Mouse (Mus musculus) MEL (cell line): ENCODE results near the gene Fdps. TPM values are rescaled to one million over a fixed set of nuclear protein-coding genes. Genes with fewer than 3 reads are reported as not detected.

Experiments used
- DNase-seq: peaks from one replicate; pipeline ENCODE4 v3.0.0; 2011; ENCODE audit warnings: low read depth, low spot score
- H3K27ac ChIP-seq: 2 replicates; pipeline ENCODE4 v1.5.1; 2012; ENCODE audit warnings: low read depth, mild to moderate bottlenecking, control low read depth, low read length, moderate library complexity; ENCODE audit not compliant: control insufficient read depth
- H3K27me3 ChIP-seq, 2 experiments: fragments of 150-350 bp in 1 of 2; sonication (generic) in 1 of 2; 2 replicates each; pipeline ENCODE4 v1.6.1; 2012; ENCODE audit warnings: low read length in 2 of 2, mild to moderate bottlenecking in 2 of 2, improper control_type of control experiment in 1 of 2, moderate library complexity in 1 of 2; ENCODE audit not compliant: insufficient read depth in 2 of 2, control insufficient read depth in 1 of 2
- H3K36me3 ChIP-seq, 2 experiments: 2 replicates each; pipeline ENCODE4 v1.6.1; 2012 to 2014; ENCODE audit warnings: low read length in 2 of 2, improper control_type of control experiment in 1 of 2, inconsistent platforms in 1 of 2, mild to moderate bottlenecking in 1 of 2; ENCODE audit not compliant: insufficient read depth in 2 of 2, control insufficient read depth in 1 of 2
- H3K4me1 ChIP-seq, 2 experiments: fragments of 150-350 bp in 1 of 2; sonication (generic) in 1 of 2; 2 replicates each; pipeline ENCODE4 v1.6.1; 2012; ENCODE audit warnings: low read length in 2 of 2, improper control_type of control experiment in 1 of 2, mild to moderate bottlenecking in 1 of 2; ENCODE audit not compliant: insufficient read depth in 2 of 2, control insufficient read depth in 1 of 2
- H3K4me3 ChIP-seq, 2 experiments: fragments of 150-350 bp in 1 of 2; sonication (generic) in 1 of 2; 2 replicates each; pipeline ENCODE4 v1.5.1; 2012; ENCODE audit warnings: low read depth in 2 of 2, low read length in 2 of 2, mild to moderate bottlenecking in 2 of 2, moderate library complexity in 2 of 2, control low read depth in 1 of 2, improper control_type of control experiment in 1 of 2; ENCODE audit not compliant: control insufficient read depth in 1 of 2, insufficient read depth in 1 of 2
- H3K79me2 ChIP-seq: 2 replicates; pipeline ENCODE4 v1.6.1; 2012; ENCODE audit warnings: mild to moderate bottlenecking, low read length, moderate library complexity; ENCODE audit not compliant: control insufficient read depth, poor library complexity, insufficient read depth
- H3K9ac ChIP-seq: 2 replicates; pipeline ENCODE4 v1.6.1; 2012; ENCODE audit warnings: low read depth, mild to moderate bottlenecking, control low read depth, low read length, moderate library complexity; ENCODE audit not compliant: control insufficient read depth, poor library complexity, severe bottlenecking
- H3K9me3 ChIP-seq: fragments of 150-350 bp; sonication (generic); replicated peaks from 2 replicates; pipeline ENCODE4 v1.6.1; 2012; ENCODE audit warnings: mild to moderate bottlenecking, low read length, improper control_type of control experiment, moderate library complexity; ENCODE audit not compliant: insufficient read depth
- BHLHE40 ChIP-seq: IDR thresholded peaks from 2 replicates; pipeline ENCODE4 v1.6.1; 2012; ENCODE audit warnings: low read depth, mild to moderate bottlenecking, inconsistent platforms, low read length, improper control_type of control experiment, borderline replicate concordance
- CTCF ChIP-seq, 3 experiments: IDR thresholded peaks in 2 of 3; conservative IDR thresholded peaks in 1 of 3; 2 replicates each; pipeline ENCODE4 v1.5.1; 2011 to 2012; ENCODE audit warnings: low read length in 3 of 3, low read depth in 2 of 3, mild to moderate bottlenecking in 2 of 3, improper control_type of control experiment in 1 of 3, inconsistent platforms in 1 of 3, mixed read lengths in 1 of 3, moderate library complexity in 1 of 3; ENCODE audit not compliant: control insufficient read depth in 1 of 3, insufficient read depth in 1 of 3, poor library complexity in 1 of 3, severe bottlenecking in 1 of 3
- E2F4 ChIP-seq: IDR thresholded peaks from 2 replicates; pipeline ENCODE4 v1.6.1; 2011; ENCODE audit warnings: low read depth, low read length, improper control_type of control experiment, borderline replicate concordance
- ELF1 ChIP-seq: IDR thresholded peaks from 2 replicates; pipeline ENCODE4 v1.6.1; 2014; ENCODE audit warnings: low read depth, mild to moderate bottlenecking, inconsistent platforms, low read length, improper control_type of control experiment, moderate library complexity
- EP300 ChIP-seq, 2 experiments: IDR thresholded peaks; 2 replicates each; pipeline ENCODE4 v1.6.1; 2011; ENCODE audit warnings: improper control_type of control experiment in 2 of 2, low read length in 2 of 2, low read depth in 1 of 2, mild to moderate bottlenecking in 1 of 2
- ETS1 ChIP-seq: IDR thresholded peaks from 2 replicates; pipeline ENCODE4 v1.6.1; 2012; ENCODE audit warnings: low read depth, mild to moderate bottlenecking, inconsistent platforms, low read length, improper control_type of control experiment, moderate library complexity
- GABPA ChIP-seq: IDR thresholded peaks from 2 replicates; pipeline ENCODE4 v1.6.1; 2012; ENCODE audit warnings: low read depth, mild to moderate bottlenecking, inconsistent platforms, low read length, improper control_type of control experiment, moderate library complexity
- GATA1 ChIP-seq: IDR thresholded peaks from 2 replicates; pipeline ENCODE4 v1.6.1; 2011; ENCODE audit warnings: low read depth, low read length, improper control_type of control experiment
- HCFC1 ChIP-seq: IDR thresholded peaks from 2 replicates; pipeline ENCODE4 v1.6.1; 2012; ENCODE audit warnings: low read depth, mild to moderate bottlenecking, inconsistent platforms, low read length, improper control_type of control experiment, moderate library complexity
- JUND ChIP-seq: IDR thresholded peaks from 2 replicates; pipeline ENCODE4 v1.6.1; 2011; ENCODE audit warnings: low read depth, mild to moderate bottlenecking, improper control_type of control experiment, low read length
- MAFK ChIP-seq: IDR thresholded peaks from 2 replicates; pipeline ENCODE4 v1.6.1; 2011; ENCODE audit warnings: low read depth, mild to moderate bottlenecking, low read length, improper control_type of control experiment, borderline replicate concordance
- MAX ChIP-seq: IDR thresholded peaks from 2 replicates; pipeline ENCODE4 v1.6.1; 2011; ENCODE audit warnings: low read length, improper control_type of control experiment
- MAZ ChIP-seq: IDR thresholded peaks from 2 replicates; pipeline ENCODE4 v1.6.1; 2012; ENCODE audit warnings: low read depth, mild to moderate bottlenecking, inconsistent platforms, low read length, improper control_type of control experiment
- MXI1 ChIP-seq: IDR thresholded peaks from 2 replicates; pipeline ENCODE4 v1.6.1; 2011; ENCODE audit warnings: mild to moderate bottlenecking, low read depth, low read length, improper control_type of control experiment
- MYB ChIP-seq: IDR thresholded peaks from 2 replicates; pipeline ENCODE4 v1.6.1; 2011; ENCODE audit warnings: mild to moderate bottlenecking, low read depth, low read length, improper control_type of control experiment
- POLR2A ChIP-seq, 2 experiments: IDR thresholded peaks; 2 replicates each; pipeline ENCODE4 v1.6.1; 2011 to 2012; ENCODE audit warnings: low read length in 2 of 2, mild to moderate bottlenecking in 2 of 2, control low read depth in 1 of 2, improper control_type of control experiment in 1 of 2, low read depth in 1 of 2, moderate library complexity in 1 of 2; ENCODE audit not compliant: control insufficient read depth in 1 of 2, insufficient read depth in 1 of 2, poor library complexity in 1 of 2
- POLR2AphosphoS2 ChIP-seq: IDR thresholded peaks from 2 replicates; pipeline ENCODE4 v1.6.1; 2011; ENCODE audit warnings: low read length, improper control_type of control experiment
- POLR2AphosphoS5 ChIP-seq: IDR thresholded peaks from 2 replicates; pipeline ENCODE4 v1.6.1; 2012; ENCODE audit warnings: low read depth, borderline replicate concordance, mild to moderate bottlenecking, inconsistent platforms, low read length, moderate library complexity, mixed read lengths
- SMC3 ChIP-seq: IDR thresholded peaks from 2 replicates; pipeline ENCODE4 v1.6.1; 2011; ENCODE audit warnings: low read depth, low read length, improper control_type of control experiment
- ZNF384 ChIP-seq: IDR thresholded peaks from 2 replicates; pipeline ENCODE4 v1.6.1; 2012; ENCODE audit warnings: low read depth, mild to moderate bottlenecking, inconsistent platforms, low read length, improper control_type of control experiment
- polyA plus RNA-seq, 2 experiments: library from polyadenylated mRNA; stranded (reverse) in 1 of 2; unstranded in 1 of 2; fragments of >175 nt in 1 of 2; fragments of >200 nt in 1 of 2; gene quantifications; 2 replicates each; pipeline versions ENCODE4 v1.2.1 to v1.2.4; 2012; ENCODE audit warnings: low replicate concordance in 2 of 2, low read depth in 1 of 2; ENCODE audit not compliant: insufficient read length in 2 of 2, insufficient read depth in 1 of 2, missing spikeins in 1 of 2
- total RNA-seq: library from RNA; depleted of rRNA; stranded (reverse); fragments of 300-350 nt; gene quantifications from 2 replicates; pipeline ENCODE4 v1.2.3, GENCODE M21; 2012

Gene Fdps
- total and polyA plus RNA-seq, 3 experiments: 226 to 267 TPM; not detected in 1

DNA sequence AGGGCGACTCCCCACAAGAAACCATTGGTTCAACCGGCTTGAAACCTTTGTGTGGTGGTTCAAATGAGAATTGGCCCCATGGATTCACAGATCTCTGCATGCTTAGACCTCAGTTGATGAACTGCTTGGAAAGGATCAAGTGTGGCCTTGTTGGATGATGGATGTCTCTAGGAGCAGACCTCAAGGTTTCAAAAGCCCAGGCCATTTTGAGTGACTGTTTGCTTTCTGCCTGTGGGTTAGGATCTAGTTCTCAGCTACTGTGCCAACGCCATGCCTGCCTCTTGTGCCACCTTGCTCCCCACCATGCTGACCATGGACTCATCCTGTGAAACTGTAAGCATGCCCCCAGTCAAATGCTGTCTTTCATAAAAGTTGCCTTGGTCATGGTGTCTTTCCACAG lies 24.2 kb upstream of the Fdps start:
- TF ChIP-seq MYB (no peak), GATA1 (no peak), MXI1 (no peak), ZNF384 (no peak), EP300 (IDR thresholded peaks at IDR 0.05; ENCODE audit: low read depth in 1 of 2, low read length in 2 of 2) (no peak), POLR2A (IDR thresholded peaks at IDR 0.05; ENCODE audit: control insufficient read depth in 1 of 2, insufficient read depth in 1 of 2, low read depth in 1 of 2, low read length in 2 of 2, poor library complexity in 1 of 2) (no peak), JUND (no peak), ETS1 (no peak), CTCF (IDR thresholded peaks at IDR 0.05 in 2 of 3, conservative IDR thresholded peaks at IDR 0.05 in 1 of 3; ENCODE audit: control insufficient read depth in 1 of 3, insufficient read depth in 1 of 3, low read depth in 2 of 3, low read length in 3 of 3, poor library complexity in 1 of 3, severe bottlenecking in 1 of 3) (no peak), POLR2AphosphoS5 (no peak), SMC3 (no peak), HCFC1 (no peak), BHLHE40 (no peak), ELF1 (no peak), MAZ (no peak), MAX (no peak), POLR2AphosphoS2 (no peak), GABPA (no peak), MAFK (no peak)
- Histone ChIP-seq H3K9ac (no peak overlapping the region), H3K36me3 (peaks cover 0 to 13% of the 10 kb centered on the region in 2 experiments; a peak in 2 of 4 replicates), H3K4me1 (peaks cover 12 to 23% of the 10 kb centered on the region in 2 experiments), H3K27me3 (no peaks in the 10 kb centered on the region), H3K4me3 (no peak overlapping the region), H3K79me2 (no peaks in the 10 kb centered on the region), H3K9me3 (no peaks in the 10 kb centered on the region), H3K27ac (no peak overlapping the region)
- DNase-seq: no peak

DNA sequence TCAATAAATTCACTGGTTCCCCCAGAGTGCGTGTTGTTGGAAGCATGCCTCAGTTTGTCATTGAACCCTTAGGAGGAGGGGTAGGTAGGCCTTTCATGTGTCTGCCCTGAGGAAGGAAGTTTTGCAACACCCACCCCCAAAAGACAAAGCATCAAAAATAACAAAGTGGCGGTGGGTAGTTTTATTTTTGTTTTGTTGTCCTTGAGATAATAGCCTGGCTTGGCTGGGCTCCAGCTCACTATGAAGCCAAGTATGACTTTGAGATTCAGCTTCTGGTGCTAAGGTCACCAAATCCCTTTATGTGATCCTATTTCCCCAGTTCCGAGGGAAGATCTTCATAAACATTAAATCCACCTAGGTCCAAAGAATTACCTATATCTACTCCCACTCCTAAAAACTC lies 22.5 kb upstream of the Fdps start:
- Histone ChIP-seq H3K9ac (no peak overlapping the region), H3K36me3 (peaks cover 0 to 12% of the 10 kb centered on the region in 2 experiments; a peak in 2 of 4 replicates), H3K79me2 (no peaks in the 10 kb centered on the region), H3K4me3 (no peak overlapping the region), H3K27ac (no peak overlapping the region), H3K9me3 (no peaks in the 10 kb centered on the region), H3K4me1 (peaks cover 12 to 22% of the 10 kb centered on the region in 2 experiments), H3K27me3 (no peaks in the 10 kb centered on the region)
- TF ChIP-seq POLR2A (IDR thresholded peaks at IDR 0.05; ENCODE audit: control insufficient read depth in 1 of 2, insufficient read depth in 1 of 2, low read depth in 1 of 2, low read length in 2 of 2, poor library complexity in 1 of 2) (no peak), E2F4 (no peak), CTCF (IDR thresholded peaks at IDR 0.05 in 2 of 3, conservative IDR thresholded peaks at IDR 0.05 in 1 of 3; ENCODE audit: control insufficient read depth in 1 of 3, insufficient read depth in 1 of 3, low read depth in 2 of 3, low read length in 3 of 3, poor library complexity in 1 of 3, severe bottlenecking in 1 of 3) (no peak)
- peak; percentile 54 for DNase-seq
